Mouse (Mus musculus) mammary gland, adult 2 months (tissue): ENCODE measurements around the gene Kcnip2. TPM values are rescaled to one million over a fixed set of nuclear protein-coding genes. Genes with fewer than 3 reads are reported as not detected.

Source experiments
- polyA plus RNA-seq: library from polyadenylated mRNA; depleted of rRNA; stranded (reverse); fragments of >200 nt; gene quantifications from 2 replicates; pipeline ENCODE4 v1.2.3, GENCODE M21; 2012; ENCODE audit warnings: low replicate concordance; rRNA removed

Kcnip2 gene
- 1.7 and 2.2 TPM in 2 replicates for polyA plus RNA-seq

DNA sequence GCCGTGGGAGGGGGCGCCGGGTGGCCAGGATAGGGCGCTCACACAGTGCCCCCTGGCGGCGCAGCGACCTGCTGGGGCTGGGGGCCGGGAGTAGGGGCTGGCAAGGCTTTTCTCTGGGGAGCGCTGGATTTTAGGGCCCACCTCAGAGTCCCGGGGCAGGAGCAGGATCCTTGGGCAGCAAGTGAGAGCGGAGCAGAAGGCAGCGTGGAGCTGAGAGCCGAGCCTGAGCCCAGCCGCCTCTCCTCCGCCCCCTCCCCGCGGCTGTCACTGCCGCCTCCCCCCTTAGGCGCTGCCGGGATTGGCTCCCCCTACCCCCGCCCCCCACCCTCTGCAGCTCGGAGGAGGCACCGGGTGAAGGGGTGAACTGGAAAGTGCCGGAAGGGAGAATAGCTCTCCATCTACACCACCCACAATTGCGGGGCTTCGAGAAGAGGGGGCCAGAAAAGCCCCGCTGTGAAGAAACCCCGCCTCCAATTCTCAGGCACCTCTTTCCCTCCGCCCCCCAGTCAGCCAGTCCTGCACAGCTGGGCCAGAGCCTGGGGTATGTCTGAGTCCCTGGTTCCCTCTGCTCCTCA, at the start of gene Kcnip2:
Kcnip2 (minus strand) TSS at position 231 of the 575 bp plus-strand sequence.

DNA sequence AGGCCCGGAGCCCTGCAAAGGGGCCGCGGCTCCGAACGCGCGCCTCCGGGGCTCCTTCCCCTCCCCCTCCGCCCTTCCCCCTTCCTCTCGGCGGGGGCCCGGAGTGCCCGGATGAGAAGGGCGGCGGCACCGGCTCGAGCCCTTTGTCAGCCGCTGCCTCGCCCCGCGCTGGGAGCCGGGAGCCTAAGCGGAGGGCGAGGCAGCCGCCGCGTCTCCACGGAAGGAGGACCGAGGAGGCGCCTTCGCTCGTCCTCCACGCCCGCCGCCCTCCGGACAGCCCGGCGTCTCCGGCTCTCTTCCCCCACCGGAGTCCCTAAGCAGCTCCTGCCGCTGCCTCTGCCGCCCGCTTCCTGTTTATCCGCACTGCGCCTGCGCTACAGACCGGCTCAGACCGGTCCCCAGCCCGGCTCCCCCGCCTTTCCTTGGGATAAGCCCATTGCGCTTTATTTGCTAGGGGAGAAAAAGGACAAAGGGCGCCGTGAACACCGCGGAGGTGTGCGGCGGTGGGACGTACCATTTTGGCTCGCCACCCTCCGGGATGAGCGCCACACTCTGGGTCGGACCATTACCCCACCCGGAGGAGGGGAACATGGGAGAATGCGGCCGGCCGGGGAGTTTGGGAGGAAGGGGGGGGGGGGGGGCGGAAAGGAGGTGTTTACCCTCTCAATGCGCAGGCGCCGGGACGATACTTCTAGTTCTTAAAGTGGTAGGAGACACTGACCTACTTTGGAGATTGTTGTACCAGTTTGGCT, 32.5 kb downstream of the Kcnip2 start, which contains the start of gene Mgea5:
Mgea5 (minus strand) TSS at position 657 of the 752 bp plus-strand sequence.

DNA sequence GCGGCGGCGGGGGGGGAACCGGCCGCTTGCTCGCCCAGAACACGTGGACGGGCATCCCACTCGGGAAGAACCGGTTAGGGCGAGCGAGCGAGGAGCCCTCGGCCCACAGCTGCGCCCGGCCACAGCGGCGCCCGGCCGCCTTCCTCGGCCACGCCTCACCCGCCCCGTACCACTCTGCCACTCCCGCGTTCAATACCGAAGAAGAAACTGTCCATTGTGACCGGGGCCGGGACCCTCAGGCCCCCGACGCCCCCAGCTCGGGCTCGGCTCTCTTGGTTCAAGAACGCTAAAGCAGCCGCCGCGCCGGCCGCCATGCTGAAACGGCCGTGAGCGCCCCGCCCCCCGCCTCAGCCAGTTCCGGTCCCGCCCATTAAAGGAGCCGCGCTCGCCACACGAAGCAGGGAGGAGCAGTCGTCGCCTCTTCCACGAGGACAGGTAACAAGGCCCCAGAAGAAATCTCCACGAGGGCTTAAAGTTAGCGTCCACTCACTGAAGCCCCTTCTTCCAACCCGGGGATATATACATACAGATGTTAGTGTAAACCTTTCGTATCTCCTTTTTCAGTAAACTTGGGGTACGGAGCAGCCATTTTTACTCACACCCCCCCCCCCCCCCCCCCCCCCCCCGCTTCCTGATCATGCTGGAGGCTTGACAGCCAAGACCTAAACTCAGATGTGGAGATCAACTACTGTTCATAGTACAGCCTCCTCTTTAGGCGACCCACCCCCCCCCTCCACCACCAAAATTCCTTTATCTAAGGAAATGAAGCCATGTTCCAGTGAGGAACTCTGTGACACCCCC, 66.4 kb downstream of the Kcnip2 start, which contains the start of gene Npm3:
Npm3 (minus strand) TSS at position 349 of the 801 bp plus-strand sequence.

DNA sequence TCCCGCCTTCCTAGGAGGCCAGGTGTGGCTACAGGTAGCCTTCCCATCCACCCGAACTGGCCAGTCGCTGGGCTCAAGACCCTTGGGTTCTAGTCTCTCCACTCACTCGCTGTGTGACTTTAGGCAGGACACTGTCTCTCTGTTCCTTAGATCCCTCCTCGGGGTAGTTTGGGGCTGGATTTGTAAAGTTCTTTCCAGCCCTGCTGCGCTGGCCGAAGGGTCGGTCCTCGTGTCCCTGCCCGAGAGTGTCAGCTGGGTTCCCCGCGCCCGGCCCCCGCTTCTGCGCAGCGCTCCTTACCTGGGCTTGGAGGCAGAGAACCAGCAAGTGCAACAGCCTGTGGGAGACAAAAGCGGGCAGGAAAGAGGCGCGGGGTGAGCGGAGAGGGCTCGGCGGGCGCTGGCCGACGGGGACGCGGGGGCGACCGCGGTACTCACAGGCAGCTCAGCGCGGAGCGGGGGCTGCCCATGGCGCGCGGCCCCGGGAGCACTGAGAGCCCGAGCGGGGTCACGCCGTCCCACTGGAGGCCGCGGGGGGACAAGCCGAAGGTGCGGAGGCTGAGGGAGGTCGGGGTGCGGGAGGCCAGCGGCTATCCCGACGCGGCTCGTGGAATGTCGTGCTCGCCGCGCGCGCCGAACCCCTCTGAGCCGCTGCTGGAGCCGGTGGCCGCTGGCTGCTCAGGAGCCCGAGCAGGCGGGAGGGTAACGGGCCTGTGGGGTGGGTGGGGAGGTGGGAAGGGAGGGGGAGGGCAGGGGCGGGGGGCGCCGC, 73.5 kb downstream of the Kcnip2 start, which contains the start of gene Fgf8:
Fgf8 (minus strand) TSS at position 698 of the 766 bp plus-strand sequence.

Other genes with a start within 250 kb of the Kcnip2 start
- gene Fbxw4, start 155.7 kb downstream of the Kcnip2 start, polyA plus RNA-seq: 125 and 143 TPM in 2 replicates
- not detected in 2 replicates for gene Fgf8, start 73.1 kb downstream of the Kcnip2 start, polyA plus RNA-seq
- gene Npm3, start 66.5 kb downstream of the Kcnip2 start, polyA plus RNA-seq: 26.0 and 64.5 TPM in 2 replicates
- gene Mgea5, start 32.2 kb downstream of the Kcnip2 start, polyA plus RNA-seq: 16.8 and 29.1 TPM in 2 replicates
- gene Armh3, start 182.4 kb upstream of the Kcnip2 start, polyA plus RNA-seq: 7.3 and 12.6 TPM in 2 replicates
- 6.9 and 13.8 TPM in 2 replicates for gene Hps6, start 187.4 kb upstream of the Kcnip2 start, polyA plus RNA-seq
- 26.7 and 30.8 TPM in 2 replicates for gene Pprc1, start 228.8 kb upstream of the Kcnip2 start, polyA plus RNA-seq
- 226 and 287 TPM in 2 replicates for gene Ldb1, start 229.2 kb upstream of the Kcnip2 start, polyA plus RNA-seq